Mouse (Mus musculus) Muller cell, postnatal 12 days (primary cell): ENCODE measurements at regions not wholly inside any gene's neighbourhood (a gene's known extent, or its start where the extent isn't known, plus 50 kb on each side); places are given as distances from the start of the nearest gene placed in this dataset.

Source experiments
- DNase-seq: peaks from one replicate; pipeline ENCODE4 v3.0.0-alpha.2; 2015; ENCODE audit errors: inconsistent ontology term

- DNase-seq: no peak
Observed at GRCm38 (mm10) chr9:61173548-61173947, 198.6 kb upstream of the Tle3 start.

- no peak for DNase-seq
Observed at GRCm38 (mm10) chr9:61175381-61175780, 196.8 kb upstream of the Tle3 start.

- no peak for DNase-seq
Observed at GRCm38 (mm10) chr9:61176856-61177255, 195.3 kb upstream of the Tle3 start.

GRCm38 (mm10) chr9:61186541-61187420 is 185.4 kb upstream of the Tle3 start:
- no peak for DNase-seq

GRCm38 (mm10) chr9:61187713-61188399 is 184.3 kb upstream of the Tle3 start:
- DNase-seq: no peak

- DNase-seq: no peak
Observed at GRCm38 (mm10) chr9:61189295-61189694, 182.9 kb upstream of the Tle3 start.

- no peak for DNase-seq
Observed at GRCm38 (mm10) chr9:61199077-61199753, 173.0 kb upstream of the Tle3 start.

- no peak for DNase-seq
Observed at GRCm38 (mm10) chr9:61199891-61200290, 172.3 kb upstream of the Tle3 start.

GRCm38 (mm10) chr9:61200295-61200955 is 171.7 kb upstream of the Tle3 start:
- DNase-seq: peak; percentile 42

GRCm38 (mm10) chr9:61205049-61205448 is 167.1 kb upstream of the Tle3 start:
- DNase-seq: no peak

- no peak for DNase-seq
Observed at GRCm38 (mm10) chr9:61206725-61207365, 165.3 kb upstream of the Tle3 start.

GRCm38 (mm10) chr9:61207423-61208150 is 164.6 kb upstream of the Tle3 start:
- DNase-seq: no peak

GRCm38 (mm10) chr9:61211627-61212026 is 160.5 kb upstream of the Tle3 start:
- no peak for DNase-seq

GRCm38 (mm10) chr9:61214943-61215342 is 157.2 kb upstream of the Tle3 start:
- no peak for DNase-seq

- peak; percentile 14 for DNase-seq
Observed at GRCm38 (mm10) chr9:61216012-61216770, 156.0 kb upstream of the Tle3 start.

- peak; percentile 6 for DNase-seq
Observed at GRCm38 (mm10) chr9:61220017-61220416, 152.1 kb upstream of the Tle3 start.

- no peak for DNase-seq
Observed at GRCm38 (mm10) chr9:61222212-61223003, 149.8 kb upstream of the Tle3 start.

- DNase-seq: no peak
Observed at GRCm38 (mm10) chr9:61225020-61225652, 147.0 kb upstream of the Tle3 start.

- DNase-seq: no peak
Observed at GRCm38 (mm10) chr9:61225882-61226281, 146.3 kb upstream of the Tle3 start.
